Mouse (Mus musculus) heart, adult 18-20 months (tissue): ENCODE measurements at regions not wholly inside any gene's neighbourhood (a gene's known extent, or its start where the extent isn't known, plus 50 kb on each side); places are given as distances from the start of the nearest gene placed in this dataset.
"Not testable (repeated sequence)": the region's sequence is repeated elsewhere in the genome, so short reads cannot be mapped to it uniquely, and the experiment has no call there.

Experiments
- DNase-seq, 2 experiments: peaks; one replicate each; pipeline ENCODE4 v3.0.0; 2021 to 2022; ENCODE audit warnings: mixed read lengths in 1 of 2

DNA sequence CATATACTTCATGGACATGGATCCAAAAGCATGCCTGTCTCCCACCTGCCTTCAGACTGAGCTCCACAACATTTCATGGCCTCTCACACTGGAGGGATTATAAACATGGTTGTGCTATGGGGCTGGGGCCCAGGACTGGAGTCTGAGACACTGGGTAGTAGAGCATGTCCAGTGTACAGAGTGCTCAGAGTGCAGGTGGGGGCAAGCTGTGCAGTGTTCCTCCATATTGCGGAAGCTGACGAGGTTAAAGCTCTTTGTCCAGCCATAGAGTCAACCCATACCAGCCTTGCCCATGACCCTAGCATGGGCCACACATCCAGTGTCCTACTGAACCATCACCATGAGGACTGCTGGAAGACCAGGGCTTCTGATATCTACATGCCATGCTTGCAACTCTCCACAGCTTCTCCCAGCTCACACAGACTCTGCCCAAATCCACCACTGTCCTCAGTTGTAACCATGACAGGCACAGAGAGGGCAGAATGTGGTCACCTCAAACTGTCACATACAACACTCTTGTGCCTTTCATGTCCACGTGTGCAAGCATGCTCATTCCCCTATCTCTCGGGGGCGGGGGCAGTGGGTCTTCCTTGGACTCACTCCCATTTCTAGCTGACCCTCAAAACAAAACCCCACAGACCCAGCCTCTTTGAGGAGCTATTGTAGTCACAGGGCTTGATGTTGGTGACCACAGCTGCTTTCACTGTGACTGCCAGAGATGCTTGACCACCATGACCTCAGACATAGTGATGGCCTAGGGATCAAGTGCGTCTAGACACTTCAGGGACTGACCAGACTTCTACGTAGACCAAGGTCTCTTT, 55.9 kb downstream of the Tmem121 start:
- no peak for DNase-seq

DNA sequence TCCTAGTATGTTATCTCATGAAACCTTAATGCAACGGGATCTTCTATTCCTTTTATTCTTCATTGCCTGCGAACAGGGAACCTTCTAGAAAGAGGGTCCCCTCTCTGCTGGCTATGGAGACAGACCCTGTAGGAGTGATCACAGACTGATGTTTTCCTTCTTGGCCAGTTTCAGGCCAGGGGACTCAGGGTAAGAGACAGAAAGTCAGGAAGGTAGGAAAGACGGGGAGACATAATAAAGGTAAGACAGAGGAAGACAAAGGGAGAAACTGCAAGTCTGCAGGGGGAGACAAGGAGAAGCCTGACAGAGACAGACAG, 56.4 kb downstream of the Tmem121 start:
- no peak for DNase-seq

DNA sequence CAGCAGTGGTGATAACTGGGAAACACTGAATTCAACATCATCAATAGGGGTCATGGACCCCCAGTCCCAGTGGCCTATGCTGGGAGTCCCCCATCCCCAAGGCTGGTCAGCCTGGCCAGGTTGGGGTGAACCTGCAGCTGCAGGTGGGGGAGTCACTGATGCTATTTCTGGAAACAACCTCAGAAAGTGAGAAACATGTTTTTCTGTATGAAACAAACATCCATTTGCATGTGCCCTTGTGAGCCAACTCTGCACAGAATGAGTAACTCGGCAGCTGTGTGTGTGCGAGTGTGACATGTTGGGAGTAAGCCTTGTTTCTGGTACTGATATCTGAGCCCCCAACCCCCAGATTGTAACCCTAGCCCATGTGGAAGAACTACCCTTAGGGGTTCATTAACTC, 59.0 kb downstream of the Tmem121 start:
- DNase-seq: no peak

DNA sequence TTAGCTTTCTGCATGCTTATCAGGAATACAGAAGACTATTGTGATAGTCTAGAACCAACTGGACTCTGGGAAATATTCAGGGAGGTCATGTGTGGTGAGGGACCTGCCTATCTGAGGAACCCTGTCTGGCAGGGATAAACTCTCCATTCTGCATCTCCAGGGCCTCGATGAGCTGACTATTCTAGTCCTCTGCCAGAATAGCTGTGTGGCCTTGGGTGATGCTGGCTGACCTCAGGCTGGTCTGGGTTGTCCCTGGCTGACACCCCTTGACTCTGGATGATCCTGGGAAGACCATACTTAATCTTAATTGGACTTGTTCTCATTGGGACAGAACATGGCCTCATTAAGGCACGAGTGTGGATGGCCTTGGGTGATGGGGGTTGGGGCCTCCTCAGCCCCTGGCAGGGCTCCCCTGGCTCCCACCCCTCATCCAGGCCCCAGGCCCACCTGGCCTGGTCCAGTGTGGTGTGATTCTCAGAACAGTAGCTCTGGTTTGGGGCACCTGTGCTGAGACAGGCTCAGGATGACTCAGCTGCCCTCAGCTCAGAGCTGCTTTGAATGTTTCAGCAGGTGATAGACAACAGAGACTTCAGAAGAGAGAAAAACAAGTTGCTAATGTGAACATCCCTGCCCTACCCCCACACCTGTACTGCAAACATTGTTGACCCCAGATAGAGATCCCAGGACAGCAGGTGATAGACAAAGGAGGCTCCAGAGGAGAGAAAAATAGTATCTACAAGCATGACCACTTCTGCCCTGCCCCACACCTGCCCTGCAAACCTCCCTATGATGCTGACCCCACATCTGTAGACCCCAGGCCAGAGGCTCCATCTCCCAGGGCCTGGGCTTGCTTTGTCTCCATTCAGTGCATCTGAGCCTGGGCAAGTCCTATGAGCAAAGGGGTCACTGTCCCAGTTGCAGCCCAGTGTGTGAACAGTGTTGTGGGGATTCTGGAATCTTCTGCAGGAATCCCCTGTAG, 68.0 kb downstream of the Tmem121 start:
- not testable (repeated sequence) for DNase-seq

DNA sequence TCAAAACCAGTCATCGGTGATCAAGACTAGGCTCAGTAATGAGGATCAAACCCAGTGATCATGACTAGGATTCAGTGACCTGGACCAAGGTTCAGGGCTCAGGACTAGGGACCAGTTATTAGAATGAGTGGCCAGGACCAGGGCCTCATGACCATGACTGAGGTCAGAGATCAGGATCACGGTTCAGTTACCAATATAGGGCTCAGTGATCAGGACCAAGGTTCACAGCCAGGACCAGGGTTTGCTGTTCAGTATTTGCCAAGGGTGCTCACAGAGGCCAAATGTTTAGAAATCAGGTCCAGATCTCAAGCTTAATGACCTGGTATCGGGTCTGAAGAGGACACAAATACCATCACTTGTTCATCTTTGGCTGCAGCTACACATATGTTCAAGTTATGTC, 69.6 kb downstream of the Tmem121 start:
- no peak for DNase-seq

DNA sequence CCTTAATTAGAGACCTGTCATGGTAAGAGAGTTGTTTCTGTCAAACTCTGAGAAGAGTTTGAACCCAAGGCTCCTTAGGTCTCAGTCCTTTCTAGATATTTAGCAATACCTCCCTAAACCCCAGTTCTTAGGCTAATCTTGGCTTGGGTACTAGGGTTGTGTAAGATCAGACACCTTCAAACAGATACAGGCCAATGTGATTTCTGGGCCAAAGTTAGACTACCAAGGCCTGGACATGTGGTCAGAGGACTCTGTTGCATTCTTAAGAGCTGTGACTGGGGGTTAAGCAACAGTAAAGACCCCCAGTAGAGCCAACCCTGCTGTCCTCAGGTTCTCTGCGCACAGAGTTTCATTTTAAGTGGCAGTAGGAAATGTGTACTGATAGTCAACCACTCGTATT, 70.9 kb downstream of the Tmem121 start:
- no peak for DNase-seq

DNA sequence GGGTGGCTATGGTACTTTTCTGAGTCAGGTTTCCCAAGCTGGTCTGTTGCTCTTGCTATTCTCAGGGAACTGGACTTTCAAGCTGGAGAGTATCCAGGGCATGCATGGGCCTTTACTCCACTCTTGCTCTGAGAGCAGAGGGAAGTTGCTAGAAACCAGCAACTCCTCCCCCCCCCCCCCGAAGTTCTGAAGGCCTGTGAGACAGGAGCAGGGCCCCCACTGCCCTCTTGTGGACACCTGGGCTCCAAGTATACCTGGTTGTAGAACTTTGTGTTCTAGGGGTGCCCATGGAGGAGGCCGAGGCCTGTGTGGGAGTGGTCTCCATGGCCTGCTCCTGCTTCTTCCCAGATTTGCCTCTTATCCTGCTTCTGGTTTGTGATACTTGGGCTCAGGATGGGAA, 71.5 kb downstream of the Tmem121 start:
- DNase-seq: peak in 1 of 2 experiments; percentile 6

DNA sequence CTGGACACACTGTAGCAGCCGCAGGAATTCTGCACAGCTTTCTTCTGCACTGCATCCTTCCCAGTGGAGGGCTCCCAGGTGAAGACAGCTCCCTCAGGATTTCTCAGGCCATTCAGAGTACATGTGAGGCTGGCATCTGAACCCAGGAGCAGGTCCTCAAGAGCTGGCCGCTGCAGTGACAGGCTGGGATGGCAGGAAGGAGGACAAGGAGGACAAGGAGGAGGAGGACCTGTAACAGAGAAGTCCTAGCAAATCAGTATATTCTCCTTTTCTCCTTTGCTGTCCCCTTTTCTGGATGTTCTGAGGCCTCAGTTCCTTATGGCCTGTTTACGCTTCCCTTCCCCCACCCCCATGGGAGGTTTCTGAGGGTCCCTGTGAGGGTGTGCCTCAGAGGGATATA, 73.7 kb downstream of the Tmem121 start:
- no peak for DNase-seq

DNA sequence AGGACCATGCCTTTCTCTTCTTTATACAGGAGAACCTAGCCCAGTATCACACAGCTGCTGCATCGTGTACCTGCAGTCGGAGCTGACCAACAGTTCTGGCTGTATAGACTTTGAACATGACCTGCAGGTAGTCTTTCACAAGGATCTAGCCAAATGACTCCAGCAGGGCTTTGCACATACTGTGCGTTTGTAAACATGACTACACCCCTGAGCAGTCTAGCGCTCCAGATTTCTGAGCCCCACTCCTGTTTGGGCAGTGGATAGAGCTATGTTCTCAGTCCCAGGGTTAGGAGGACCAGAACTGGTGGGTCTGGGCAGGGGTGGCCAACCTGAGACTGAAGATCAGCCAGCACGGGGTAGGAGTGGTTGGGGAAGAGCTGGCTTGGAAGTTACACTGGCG, 74.6 kb downstream of the Tmem121 start:
- DNase-seq: no peak

DNA sequence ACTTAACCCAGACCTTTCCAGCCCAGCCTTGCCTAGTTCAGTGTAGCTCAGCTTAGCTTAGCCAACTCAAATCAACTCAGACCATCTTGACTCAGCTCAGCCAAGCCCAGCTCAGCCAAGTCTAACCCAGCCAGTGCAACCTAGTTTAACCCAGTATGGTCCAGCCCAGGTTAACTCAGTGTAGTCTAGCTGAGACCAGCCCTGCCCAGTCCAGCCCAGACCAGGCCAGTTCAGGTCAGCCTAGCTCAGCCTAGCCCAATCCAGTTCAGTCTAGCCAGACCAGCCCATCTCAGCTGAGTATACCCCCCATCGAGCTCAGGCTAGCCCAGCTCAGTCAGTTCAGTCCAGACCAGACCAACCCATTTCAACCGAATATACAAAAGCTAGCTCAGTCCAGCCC, 90.2 kb downstream of the Tmem121 start:
- no peak for DNase-seq

DNA sequence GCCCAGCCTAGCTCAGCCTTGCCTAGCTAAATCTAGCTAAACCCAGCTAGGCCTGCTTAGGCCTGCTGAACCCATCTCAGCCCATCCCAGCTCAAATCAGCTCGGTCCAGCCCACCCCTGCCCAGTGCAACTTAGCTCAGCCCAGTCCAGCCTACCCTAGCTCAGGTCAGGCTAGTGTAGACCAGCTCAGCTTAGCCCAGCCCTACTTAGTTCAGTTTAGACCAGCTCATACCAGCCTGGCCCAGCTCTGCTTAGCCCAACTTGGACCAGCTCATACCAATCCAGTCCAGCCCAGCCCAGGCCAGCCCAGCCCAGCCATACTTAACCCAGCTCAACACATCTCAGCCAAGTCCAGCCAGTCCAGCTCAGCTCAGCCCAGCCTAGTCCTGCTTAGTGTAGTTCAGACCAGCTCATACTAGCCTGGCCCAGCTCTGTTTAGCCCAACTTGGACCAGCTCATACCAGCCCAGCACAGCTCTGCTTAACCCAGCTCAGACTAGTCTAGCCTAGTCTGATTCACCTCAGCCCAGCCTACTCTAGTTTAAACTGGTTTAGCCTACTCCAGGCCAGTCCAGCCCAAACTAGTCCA, 90.7 kb downstream of the Tmem121 start:
- no peak for DNase-seq

DNA sequence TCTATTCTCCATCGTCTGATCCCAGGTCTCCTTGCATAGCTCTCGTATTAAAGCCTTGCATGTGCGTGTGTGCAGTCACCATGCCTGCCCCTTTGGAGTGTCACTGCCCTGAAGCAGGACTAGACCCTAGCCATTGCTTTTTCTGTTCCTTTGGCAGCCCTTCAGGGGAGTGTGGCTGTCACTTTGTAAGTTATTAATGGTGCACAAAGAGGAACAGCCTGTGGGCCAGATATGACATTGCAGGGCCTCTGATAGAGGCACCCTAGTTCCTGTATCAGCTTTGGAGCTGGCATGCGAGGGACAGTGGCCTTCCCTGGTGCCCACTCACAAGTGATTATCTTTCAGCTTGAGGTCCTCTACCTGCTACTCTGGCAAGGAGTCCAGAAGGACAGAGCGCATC, 92.0 kb downstream of the Tmem121 start:
- no peak for DNase-seq

DNA sequence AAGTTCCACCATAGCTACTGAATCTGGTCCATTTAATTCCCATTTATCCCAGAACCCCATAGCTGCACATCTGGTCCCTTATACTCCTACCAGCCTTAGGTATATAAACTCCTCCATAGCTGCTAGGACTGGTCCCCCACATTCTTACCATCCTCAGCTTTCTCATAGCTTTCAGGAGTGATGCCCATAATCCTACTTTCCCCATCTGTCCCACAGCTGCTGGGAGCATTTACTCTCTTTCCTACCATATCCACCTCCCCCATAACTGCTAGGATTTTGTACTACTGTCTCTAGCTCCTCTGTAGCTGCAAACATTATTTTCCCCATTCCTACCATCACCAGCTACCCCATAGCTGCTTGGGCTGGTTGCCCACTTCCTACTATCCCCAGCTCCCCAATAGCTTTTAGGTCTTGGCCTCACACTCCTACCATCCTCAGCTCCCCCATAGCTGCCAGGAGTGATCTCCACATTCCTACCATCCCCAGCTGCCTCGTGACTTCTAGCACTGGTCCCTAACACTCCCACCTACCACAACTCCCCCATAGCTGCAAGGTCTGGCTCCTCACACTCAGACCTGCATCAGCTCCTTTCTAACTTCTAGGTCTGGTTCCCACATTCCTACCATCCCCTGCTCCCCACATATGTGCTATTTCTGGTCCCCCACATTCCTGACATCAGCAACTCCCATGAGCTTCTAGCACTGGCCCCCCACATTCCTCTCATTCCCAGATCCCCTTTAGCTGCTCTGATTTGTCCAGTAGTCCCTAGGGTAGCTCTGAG, 106.5 kb downstream of the Tmem121 start:
- DNase-seq: no peak

DNA sequence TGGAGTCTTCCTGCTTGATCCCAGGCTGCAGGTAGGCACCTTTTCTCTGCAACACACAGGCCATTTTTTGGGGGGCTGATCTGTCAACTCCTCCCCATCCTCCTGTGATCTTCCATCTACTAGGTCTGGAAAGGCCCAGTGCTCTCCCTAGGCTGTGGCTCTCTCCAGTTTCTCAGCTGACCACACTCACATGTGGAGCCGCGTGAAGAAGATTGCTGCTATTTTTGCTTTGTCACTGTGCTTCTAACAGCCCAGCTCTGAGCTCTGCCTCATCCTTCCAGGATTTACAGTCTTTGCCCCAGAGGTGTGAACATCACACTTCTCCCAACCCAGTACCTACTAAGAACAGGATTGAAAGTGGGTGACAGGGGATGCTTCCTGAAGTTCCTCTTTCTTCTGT, 110.2 kb downstream of the Tmem121 start:
- peak; percentile 12 to 15 for DNase-seq

DNA sequence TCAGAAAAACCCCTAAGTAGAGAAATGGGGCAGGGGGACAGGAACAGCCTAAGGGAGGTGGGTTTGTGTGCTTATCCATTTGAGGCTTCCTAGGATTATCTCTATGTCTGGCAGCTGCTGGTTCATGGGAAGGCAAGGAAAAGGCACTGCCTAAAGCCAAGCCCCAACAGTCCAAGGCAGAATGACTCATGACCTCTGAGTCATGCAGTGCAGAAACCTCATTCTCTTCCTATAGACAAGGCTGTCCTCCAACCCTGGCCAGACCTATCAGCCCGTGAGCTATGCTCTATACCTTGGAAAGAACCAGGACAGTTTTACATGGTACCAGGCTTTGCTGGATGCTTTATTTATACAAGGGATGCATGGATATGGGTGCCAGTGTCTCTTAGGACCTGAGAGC, 120.2 kb downstream of the Tmem121 start:
- no peak for DNase-seq

DNA sequence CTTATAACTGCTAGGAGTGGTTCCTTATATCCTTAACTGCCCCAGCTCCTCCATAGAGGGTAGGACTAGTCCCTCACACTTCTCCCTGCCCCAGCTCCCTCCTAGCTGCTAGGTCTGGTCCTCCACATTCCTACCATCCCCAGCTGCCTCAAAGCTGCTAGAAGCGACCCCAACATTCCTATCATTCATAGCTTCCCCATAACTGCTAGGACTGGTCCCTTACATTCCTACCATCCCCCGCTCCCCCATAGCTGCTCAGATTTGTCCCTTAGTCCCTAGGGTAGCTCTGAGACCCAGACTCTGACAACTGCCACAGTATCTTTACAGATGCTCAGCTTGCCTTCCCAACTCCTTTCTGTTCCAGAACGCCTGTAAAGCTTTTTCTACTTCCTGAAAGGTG, 127.6 kb downstream of the Tmem121 start:
- DNase-seq: no peak

DNA sequence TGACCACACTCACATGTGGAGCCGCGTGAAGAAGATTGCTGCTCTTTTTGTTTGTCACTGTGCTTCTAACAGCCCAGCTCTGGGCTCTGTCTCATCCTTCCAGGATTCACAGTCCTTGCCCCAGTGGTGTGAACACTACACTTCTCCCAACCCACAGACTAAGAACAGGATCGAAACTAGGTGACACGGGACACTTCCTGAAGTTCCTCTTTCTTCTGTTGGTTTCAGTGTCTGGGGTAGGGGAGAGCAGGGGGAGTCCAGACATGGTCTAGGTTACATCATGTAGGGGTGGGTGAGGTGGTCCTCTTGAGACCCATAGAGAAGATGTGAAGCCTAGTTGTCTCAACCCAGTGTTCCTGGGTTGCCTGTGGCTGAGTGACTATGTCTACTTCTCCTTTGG, 128.9 kb downstream of the Tmem121 start:
- no peak for DNase-seq

DNA sequence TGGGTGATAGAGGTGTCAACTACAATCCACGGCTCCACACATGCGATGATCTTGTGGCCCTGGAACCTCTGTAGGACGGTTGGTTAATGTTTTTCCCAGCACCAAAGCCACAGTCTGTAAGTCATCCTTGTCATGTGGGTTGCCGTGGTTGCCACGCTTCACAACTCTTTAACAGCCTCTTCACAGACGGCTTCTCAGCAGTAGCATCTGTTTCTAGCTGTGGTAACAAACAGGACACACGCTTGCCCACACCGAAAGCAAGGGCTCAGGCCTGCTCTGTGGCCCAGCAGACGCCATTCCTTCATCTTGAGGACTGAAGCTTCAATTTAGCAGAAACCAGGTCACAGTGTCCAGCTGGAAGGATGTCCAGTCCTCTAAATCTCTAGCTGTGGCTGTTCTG, 135.4 kb downstream of the Tmem121 start:
- DNase-seq: no peak

DNA sequence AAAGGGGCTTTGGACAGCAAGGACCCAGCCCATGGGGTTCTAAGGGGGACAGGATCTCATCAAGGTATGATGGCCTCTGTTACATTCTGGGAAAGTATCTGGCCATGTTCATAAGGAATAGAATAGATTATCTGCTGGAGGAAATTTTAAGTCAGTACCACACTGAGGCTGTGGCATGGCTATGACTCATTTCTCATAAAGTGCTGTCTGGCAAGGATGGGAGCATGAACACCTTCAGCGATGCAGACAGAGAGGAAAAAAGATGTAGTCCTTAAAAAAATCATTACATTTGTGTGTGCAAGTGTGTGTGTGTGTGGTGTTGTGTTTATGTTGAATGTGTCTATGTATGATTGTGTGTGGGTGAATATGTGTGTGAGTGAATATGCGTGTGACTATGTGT, 136.4 kb downstream of the Tmem121 start:
- DNase-seq: no peak

DNA sequence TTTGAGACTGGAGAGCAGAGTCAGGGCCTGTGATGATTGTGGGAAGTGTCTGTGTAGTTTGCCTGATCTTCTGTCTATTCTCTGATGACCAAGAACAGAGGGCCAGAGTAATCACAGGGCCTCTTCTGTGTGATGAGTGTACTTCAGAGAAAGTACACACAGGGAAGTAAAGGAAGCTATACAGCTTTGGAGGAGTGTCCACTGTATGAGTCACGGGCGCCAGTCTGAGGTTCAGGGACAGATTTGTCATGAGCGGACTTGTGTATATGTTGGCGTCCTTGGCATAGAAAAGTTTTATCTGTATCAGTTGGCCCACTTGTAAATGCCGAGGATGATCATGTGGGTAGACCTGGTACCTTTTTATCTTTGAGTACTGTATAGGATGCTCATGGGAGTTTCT, 142.1 kb downstream of the Tmem121 start:
- DNase-seq: no peak

DNA sequence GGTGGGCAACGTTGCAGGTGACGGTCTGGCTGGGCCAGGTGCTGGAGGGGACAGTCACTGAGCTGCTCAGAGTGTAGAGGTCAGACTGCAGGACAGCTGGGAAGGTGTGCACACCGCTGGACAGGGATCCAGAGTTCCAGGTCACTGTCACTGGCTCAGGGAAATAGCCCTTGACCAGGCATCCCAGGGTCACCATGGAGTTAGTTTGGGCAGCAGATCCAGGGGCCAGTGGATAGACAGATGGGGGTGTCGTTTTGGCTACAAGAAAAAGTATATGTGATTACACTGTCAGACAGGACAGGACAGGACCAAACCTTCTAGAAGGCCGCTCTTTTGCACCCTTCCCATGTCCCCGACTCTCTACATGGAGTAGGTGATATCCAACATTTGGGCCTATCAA, 144.5 kb downstream of the Tmem121 start:
- DNase-seq: no peak

DNA sequence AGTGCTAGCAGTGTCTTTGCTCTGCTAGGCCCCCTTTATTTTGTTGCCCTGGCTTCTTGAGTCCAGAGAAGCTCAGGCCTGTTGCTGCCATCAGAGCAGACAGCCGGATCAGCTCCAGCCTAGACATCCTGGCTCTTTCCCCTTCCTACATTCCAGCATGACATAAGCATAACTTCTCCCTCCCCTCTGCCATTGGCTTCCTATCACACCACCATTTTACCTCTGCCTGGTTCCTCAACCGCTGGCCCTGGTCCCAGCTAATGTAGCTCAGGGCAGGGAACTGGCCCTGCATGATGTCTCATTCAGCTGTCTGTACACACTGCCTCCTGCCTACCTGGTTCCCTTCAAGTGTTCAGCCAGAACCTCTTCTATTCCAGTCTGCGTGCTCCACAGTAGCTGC, 146.5 kb downstream of the Tmem121 start:
- DNase-seq: no peak
